Mouse (Mus musculus) midbrain, embryonic 16.5 days (tissue): ENCODE results near the gene Mrpl50. TPM values are rescaled to one million over a fixed set of nuclear protein-coding genes. Genes with fewer than 3 reads are reported as not detected.

Experiments used
- ATAC-seq: fragments of 200-750 bp; cut with Nextera tagmentation; 2 replicates; pipeline ENCODE4 v1.8.0; 2017; ENCODE audit warnings: moderate TSS enrichment
- H3K27ac ChIP-seq: fragments of 300-500 bp; sonication (generic); 2 replicates; pipeline ENCODE4 v1.5.1; 2014; ENCODE audit warnings: mild to moderate bottlenecking, low read length, mixed read lengths
- H3K27me3 ChIP-seq: fragments of 300-500 bp; sonication (generic); 2 replicates; pipeline ENCODE4 v1.6.1; 2014; ENCODE audit warnings: low read depth, low read length, mixed read lengths; ENCODE audit not compliant: control insufficient read depth, insufficient read depth
- H3K36me3 ChIP-seq: fragments of 300-500 bp; sonication (generic); 2 replicates; pipeline ENCODE4 v1.6.1; 2014; ENCODE audit warnings: mild to moderate bottlenecking, low read length, moderate library complexity, mixed read lengths; ENCODE audit not compliant: control insufficient read depth, insufficient read depth
- H3K4me1 ChIP-seq: fragments of 300-500 bp; sonication (generic); 2 replicates; pipeline ENCODE4 v1.6.1; 2014; ENCODE audit warnings: mild to moderate bottlenecking, low read length, mixed read lengths; ENCODE audit not compliant: control insufficient read depth, insufficient read depth
- H3K4me2 ChIP-seq: fragments of 300-500 bp; sonication (generic); 2 replicates; pipeline ENCODE4 v1.6.1; 2014; ENCODE audit warnings: mild to moderate bottlenecking, low read length, mixed read lengths
- H3K4me3 ChIP-seq: fragments of 300-500 bp; sonication (generic); 2 replicates; pipeline ENCODE4 v1.5.1; 2014; ENCODE audit warnings: low read depth, mild to moderate bottlenecking, low read length, moderate library complexity, mixed read lengths
- H3K9ac ChIP-seq: fragments of 300-500 bp; sonication (generic); 2 replicates; pipeline ENCODE4 v1.6.1; 2014; ENCODE audit warnings: low read depth, low read length, mixed read lengths
- H3K9me3 ChIP-seq: fragments of 300-500 bp; sonication (generic); replicated peaks from 2 replicates; pipeline ENCODE4 v1.6.1; 2014; ENCODE audit warnings: mild to moderate bottlenecking, low read length, mixed read lengths; ENCODE audit not compliant: control insufficient read depth, poor library complexity, severe bottlenecking
- WGBS: fragments of 180-500 bp; shearing (Covaris S2); extraction: QIAGEN DNeasy Blood & Tissue Kit; methylation state at CpG from one replicate; pipeline ENCODE4 v1.1.7; 2014; 5-methylcytosine and 5-hydroxymethylcytosine counted together
- polyA plus RNA-seq: library from polyadenylated mRNA; unstranded; fragments of >200 nt; fragmentation: Nextera tagmentation; extraction: Ambion mirVana; gene quantifications from 2 replicates; pipeline ENCODE4 v1.2.1, GENCODE M21; 2015

Mrpl50 gene
- polyA plus RNA-seq = 80.5 and 82.6 TPM in 2 replicates

DNA sequence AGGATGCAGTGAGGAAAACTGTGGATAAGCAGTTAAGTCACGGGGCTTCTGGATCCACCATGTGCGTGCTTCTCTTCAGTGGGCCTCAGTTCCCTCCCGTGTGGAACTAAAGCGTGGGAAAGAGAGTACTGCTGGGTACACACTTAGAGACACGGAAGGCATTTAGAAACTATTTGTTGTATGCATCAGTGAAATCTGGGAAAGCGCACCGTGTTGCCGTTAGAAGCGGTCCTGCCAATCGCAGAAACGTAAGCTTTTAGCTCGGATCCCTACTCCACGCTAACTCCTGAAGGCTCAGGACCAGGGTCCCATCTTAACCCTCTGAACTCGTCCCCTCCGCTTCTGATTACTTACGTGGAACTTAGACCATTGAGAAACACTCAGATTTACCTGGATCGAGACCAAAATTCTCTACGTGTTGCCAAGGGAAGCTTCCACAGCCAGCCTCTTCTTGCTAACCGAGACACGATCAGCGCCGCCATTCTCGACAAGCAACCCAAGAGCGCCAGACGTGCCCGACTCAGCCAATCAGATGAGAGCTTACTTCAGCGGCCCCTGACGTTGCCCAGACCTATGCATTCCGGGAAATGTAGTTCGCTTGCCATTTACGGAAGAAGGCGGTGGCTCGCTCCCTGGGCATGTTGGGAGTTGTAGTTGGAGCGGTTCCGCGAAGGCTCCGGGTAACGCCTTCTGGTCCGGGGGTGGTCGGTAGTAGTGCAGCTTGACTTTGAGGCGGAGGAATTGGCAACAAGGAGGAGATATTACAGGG lies at the start of gene Mrpl50, which contains the start of gene Zfp189:
Mrpl50 (minus strand) TSS at position 522 of the 769 bp plus-strand sequence.
Zfp189 (plus strand) TSS at position 605 of the 769 bp plus-strand sequence.
- H3K4me3 ChIP-seq = peak within 1 kb of the TSS; percentile 65
- H3K9me3 ChIP-seq = no peaks in the 10 kb centered on the region
- under 1% methylated on average over 41 of the region's 41 CpGs for WGBS
- H3K4me1 ChIP-seq = peaks cover 22% of the 10 kb centered on the region
- H3K4me2 ChIP-seq = peak within 1 kb of the TSS; percentile 73
- ATAC-seq = peak; percentile 100
- no peaks in the 10 kb centered on the region for H3K27me3 ChIP-seq
- peaks cover 11% of the 10 kb centered on the region for H3K36me3 ChIP-seq
- H3K9ac ChIP-seq = peak within 1 kb of the TSS; percentile 87
- peak within 1 kb of the TSS; percentile 73 for H3K27ac ChIP-seq

DNA sequence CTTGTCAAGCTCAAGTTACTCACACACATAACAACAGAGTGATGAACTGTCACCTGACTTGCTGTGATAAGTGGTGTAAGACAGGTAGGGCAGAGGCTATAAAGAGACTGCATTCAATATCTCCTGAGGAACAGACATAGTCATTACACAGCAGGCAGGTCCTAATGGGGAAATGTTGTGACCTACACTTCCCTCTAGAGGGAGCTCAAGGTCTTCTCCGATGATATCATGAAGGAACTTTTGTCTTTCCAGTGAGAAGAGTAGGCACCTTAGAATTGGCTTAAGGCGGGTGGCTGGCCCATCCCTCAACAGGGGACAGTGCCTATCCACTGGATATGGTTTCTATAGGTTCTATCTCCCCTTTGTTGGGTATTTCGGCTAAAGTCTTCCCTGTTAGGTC lies 46.7 kb upstream of the Mrpl50 start:
- Histone ChIP-seq H3K4me1 (no peaks in the 10 kb centered on the region), H3K4me3 (no peak overlapping the region), H3K36me3 (no peaks in the 10 kb centered on the region), H3K9me3 (no peaks in the 10 kb centered on the region), H3K27ac (no peak overlapping the region), H3K27me3 (no peaks in the 10 kb centered on the region), H3K9ac (no peak overlapping the region), H3K4me2 (no peak overlapping the region)
- 12% methylated on average over 3 of the region's 3 CpGs for WGBS
- ATAC-seq = peak; percentile 78

DNA sequence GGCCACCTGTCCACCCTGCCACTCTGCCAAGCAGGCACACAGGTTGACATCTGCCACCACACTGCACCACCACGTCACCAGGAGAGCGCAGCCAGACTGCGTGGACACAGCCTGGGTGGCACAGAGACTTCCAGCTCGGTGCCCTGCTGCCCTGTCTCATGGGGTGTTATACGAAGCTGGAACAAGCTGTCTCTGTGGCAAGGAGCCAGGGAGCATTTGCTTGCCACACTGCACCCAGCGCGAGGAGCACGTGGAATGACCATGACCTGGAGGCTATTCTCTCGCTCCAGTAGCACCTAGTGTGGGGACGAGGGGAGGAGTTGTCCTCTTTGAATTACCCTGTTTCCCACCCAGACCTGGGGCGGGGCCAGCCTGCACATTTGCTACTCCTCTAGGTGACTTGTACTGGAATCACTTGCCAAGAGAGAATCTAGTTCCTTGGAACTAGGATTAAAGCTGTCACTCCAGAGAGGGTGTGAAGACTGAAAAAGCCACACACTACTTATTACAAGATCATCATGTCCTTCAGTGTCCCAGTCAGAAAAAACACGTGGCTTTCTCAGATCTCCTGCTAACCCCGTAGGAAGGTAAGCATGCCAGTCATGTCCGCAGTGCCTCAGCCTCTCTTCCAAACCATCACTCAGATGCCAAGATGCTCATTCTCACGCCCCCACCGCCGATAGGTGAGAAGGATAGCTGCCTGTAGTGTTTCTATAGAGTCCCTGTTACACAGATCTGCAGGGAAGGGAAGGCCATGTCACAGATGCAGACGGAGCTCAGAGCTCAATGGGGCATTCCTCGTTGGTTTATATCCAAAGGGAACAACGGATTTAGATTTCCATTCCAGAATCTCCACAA lies 39.3 kb upstream of the Mrpl50 start:
- no peak overlapping the region for H3K27ac ChIP-seq
- no peaks in the 10 kb centered on the region for H3K9me3 ChIP-seq
- no peaks in the 10 kb centered on the region for H3K36me3 ChIP-seq
- no peak overlapping the region for H3K4me2 ChIP-seq
- H3K9ac ChIP-seq = no peak overlapping the region
- H3K27me3 ChIP-seq = no peaks in the 10 kb centered on the region
- no peaks in the 10 kb centered on the region for H3K4me1 ChIP-seq
- no peak for ATAC-seq
- H3K4me3 ChIP-seq = no peak overlapping the region
- 73% methylated on average over 20 of the region's 20 CpGs for WGBS

DNA sequence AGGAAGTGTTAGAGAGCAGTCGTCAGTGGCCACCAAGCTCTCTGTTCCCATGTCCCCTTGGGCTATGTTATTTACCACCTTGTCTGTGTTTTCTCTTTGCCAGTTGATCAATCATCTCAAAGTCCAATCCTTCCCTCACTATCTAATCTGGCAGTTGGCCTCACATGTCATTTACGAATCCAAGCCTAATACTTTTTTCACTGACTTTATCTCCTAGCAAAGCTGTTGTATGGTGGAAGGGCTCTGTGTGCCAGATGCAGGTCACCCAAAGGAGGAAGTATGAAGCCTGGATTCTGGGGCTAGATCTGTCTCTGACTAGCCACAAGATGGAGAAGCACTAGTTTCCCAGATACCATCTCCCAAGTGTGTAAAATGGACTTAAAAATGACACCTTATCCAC lies 37.3 kb upstream of the Mrpl50 start:
- no peak for ATAC-seq
- 91% methylated on average over 2 of the region's 2 CpGs for WGBS

DNA sequence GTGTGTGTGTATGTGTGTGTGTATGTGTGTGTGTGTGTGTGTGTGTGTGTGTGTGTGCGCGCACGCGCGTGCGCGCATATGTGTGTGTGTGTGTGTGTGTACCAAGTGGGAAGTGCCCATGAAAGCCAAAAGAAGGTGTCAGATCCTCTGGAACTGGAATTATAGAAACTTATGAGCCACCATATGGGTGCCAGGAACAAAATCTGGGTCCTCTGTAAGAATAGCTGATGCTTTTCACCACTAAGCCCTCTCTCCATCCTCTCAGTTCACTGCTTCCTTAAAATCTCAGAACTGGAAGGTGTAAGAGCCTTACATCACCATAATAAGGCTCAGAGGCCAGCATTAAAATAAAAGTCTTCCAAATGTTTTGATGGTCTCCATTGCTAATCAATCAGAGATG lies 36.5 kb upstream of the Mrpl50 start:
- ATAC-seq = no peak
- WGBS = 90% methylated on average over 7 of the region's 7 CpGs
- Histone ChIP-seq H3K27ac (no peak overlapping the region), H3K4me2 (no peak overlapping the region), H3K36me3 (no peaks in the 10 kb centered on the region), H3K9me3 (no peaks in the 10 kb centered on the region), H3K4me1 (no peaks in the 10 kb centered on the region), H3K27me3 (no peaks in the 10 kb centered on the region), H3K4me3 (no peak overlapping the region), H3K9ac (no peak overlapping the region)

More for the DNA sequence above, 37.3 kb upstream of the Mrpl50 start:
- Histone ChIP-seq H3K4me3 (no peak overlapping the region), H3K4me1 (no peaks in the 10 kb centered on the region), H3K36me3 (no peaks in the 10 kb centered on the region), H3K9me3 (no peaks in the 10 kb centered on the region), H3K4me2 (no peak overlapping the region), H3K9ac (no peak overlapping the region), H3K27ac (no peak overlapping the region), H3K27me3 (no peaks in the 10 kb centered on the region)

DNA sequence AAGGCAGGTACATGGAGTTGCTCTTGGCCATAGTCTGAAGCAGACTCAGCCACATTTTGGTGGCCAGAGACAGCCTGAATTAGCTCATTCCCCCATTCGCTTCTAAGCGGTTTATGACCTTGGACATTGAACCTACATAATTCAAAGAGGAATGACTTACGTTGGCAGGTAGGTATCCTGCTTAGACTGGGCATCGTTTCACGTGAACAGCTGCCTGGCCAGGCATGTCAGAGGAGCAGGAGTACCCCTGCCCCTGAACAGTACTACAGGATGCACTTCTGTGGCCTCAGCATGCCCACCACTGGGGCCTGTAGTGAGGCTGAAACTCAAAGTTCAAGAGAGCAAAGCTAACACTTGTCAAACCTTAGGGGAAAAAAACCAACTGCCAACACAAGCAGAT lies 32.5 kb upstream of the Mrpl50 start:
- no peak overlapping the region for H3K4me2 ChIP-seq
- H3K4me3 ChIP-seq = no peak overlapping the region
- H3K4me1 ChIP-seq = no peaks in the 10 kb centered on the region
- 91% methylated on average over 5 of the region's 5 CpGs for WGBS
- no peak for ATAC-seq
- no peaks in the 10 kb centered on the region for H3K36me3 ChIP-seq
- H3K27me3 ChIP-seq = no peaks in the 10 kb centered on the region
- H3K27ac ChIP-seq = no peak overlapping the region
- no peaks in the 10 kb centered on the region for H3K9me3 ChIP-seq
- no peak overlapping the region for H3K9ac ChIP-seq

DNA sequence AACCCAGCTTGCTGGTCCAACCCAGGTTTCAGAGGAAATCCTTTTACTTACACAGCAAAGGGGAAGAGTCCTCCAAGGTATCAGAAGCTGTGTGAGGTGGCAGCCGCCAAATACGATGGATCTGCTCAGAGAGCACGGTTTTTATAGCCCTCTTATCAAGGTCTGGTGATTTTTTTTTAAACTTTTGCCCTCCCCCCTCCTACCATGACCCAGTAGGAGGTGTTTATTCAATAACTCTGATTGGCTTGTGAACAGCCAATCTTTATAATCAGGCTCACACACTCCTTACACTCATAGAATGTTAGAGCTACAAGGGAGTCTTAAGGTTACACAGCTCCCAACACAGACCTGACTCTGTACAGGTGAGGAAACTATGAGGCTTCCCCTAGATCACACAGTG lies 28.5 kb upstream of the Mrpl50 start, which contains the start of gene Aldob:
Aldob (minus strand) TSS at position 164 of the 400 bp plus-strand sequence.
- Histone ChIP-seq H3K9ac (no peak within 1 kb of the TSS), H3K36me3 (no peaks in the 10 kb centered on the region), H3K4me3 (no peak within 1 kb of the TSS), H3K4me2 (no peak within 1 kb of the TSS), H3K27ac (no peak within 1 kb of the TSS), H3K9me3 (no peaks in the 10 kb centered on the region), H3K4me1 (no peaks in the 10 kb centered on the region), H3K27me3 (no peaks in the 10 kb centered on the region)
- WGBS = 71% methylated on average over 3 of the region's 3 CpGs
- no peak for ATAC-seq

DNA sequence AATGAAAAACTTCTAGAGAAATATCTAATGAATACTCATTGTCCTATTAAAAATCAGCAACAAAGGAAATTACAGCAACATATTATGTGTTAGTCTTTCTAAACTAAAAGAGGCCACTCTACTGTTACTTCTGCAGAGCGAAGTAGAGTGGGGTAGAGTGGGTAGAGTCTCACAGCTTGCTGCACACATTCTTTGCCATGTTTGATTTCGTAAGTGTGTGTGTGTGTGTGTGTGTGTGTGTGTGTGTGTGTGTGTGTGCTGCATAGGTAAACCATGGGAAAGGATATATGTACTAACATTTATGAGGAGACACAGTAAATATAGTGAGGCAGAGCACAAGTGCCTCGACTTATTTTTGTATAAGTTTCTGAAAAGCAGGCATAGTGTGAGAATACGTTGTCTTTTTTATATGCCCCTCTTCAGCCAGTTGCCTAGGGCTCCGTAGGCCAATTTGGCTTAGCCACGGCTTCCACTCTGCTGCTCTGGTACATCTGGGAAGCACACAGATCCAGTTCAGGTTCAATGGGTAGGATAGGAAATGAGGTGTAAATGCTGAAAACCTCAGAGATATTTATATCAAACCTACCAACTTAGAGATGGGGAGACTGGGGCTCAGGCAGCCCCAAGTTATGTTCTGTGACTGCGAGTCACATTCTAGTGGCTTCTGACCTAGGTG lies 26.8 kb upstream of the Mrpl50 start:
- WGBS = 88% methylated on average over 7 of the region's 7 CpGs
- H3K9me3 ChIP-seq = no peaks in the 10 kb centered on the region
- no peak for ATAC-seq

More for the DNA sequence above, 26.8 kb upstream of the Mrpl50 start:
- no peaks in the 10 kb centered on the region for H3K27me3 ChIP-seq
- H3K9ac ChIP-seq = no peak overlapping the region
- H3K27ac ChIP-seq = no peak overlapping the region
- no peak overlapping the region for H3K4me2 ChIP-seq
- H3K4me3 ChIP-seq = no peak overlapping the region
- H3K36me3 ChIP-seq = no peaks in the 10 kb centered on the region
- H3K4me1 ChIP-seq = no peaks in the 10 kb centered on the region
